Mouse (Mus musculus): ENCODE data around the gene Pomt1. TPM values are rescaled to one million over a fixed set of nuclear protein-coding genes. Genes with fewer than 3 reads are reported as not detected.

The Pomt1 gene
- polyA plus RNA-seq, 1 experiment from 2014 or later = 25.1 TPM

- no peak for ATAC-seq (ENCODE audit: insufficient number of reproducible peaks, low FRiP score, low TSS enrichment, low read depth)
- Histone ChIP-seq H3K9me3 (replicated peaks) (no peaks in the 10 kb centered on the region), H3K9ac (no peak overlapping the region), H3K27me3 (no peaks in the 10 kb centered on the region), H3K36me3 (peaks cover 85% of the 10 kb centered on the region), H3K4me1 (no peaks in the 10 kb centered on the region), H3K4me2 (replicated peaks) (no peak overlapping the region), H3K4me3 (replicated peaks) (no peak overlapping the region), H3K27ac (replicated peaks) (no peak overlapping the region)
- 88% methylated on average over 5 of the region's 5 CpGs for WGBS
These were observed 16.3 kb downstream of the Pomt1 start for GRCm38 (mm10) chr2:32252658-32253057.

- H3K4me3 ChIP-seq (replicated peaks) = no peak overlapping the region
- H3K4me2 ChIP-seq (replicated peaks) = no peak overlapping the region
- no peak overlapping the region for H3K27ac ChIP-seq (replicated peaks)
- peaks cover 85% of the 10 kb centered on the region for H3K36me3 ChIP-seq
- H3K27me3 ChIP-seq = no peaks in the 10 kb centered on the region
- H3K4me1 ChIP-seq = no peaks in the 10 kb centered on the region
- ATAC-seq (ENCODE audit: insufficient number of reproducible peaks, low FRiP score, low TSS enrichment, low read depth) = no peak
- H3K9me3 ChIP-seq (replicated peaks) = no peaks in the 10 kb centered on the region
- no peak overlapping the region for H3K9ac ChIP-seq
- 76% methylated on average over 1 of the region's 1 CpGs for WGBS
These were observed 17.0 kb downstream of the Pomt1 start for GRCm38 (mm10) chr2:32253352-32253751.

GRCm38 (mm10) chr2:32254563-32254962, 18.2 kb downstream of the Pomt1 start:
- peaks cover 78% of the 10 kb centered on the region for H3K36me3 ChIP-seq
- no peak for ATAC-seq (ENCODE audit: insufficient number of reproducible peaks, low FRiP score, low TSS enrichment, low read depth)

GRCm38 (mm10) chr2:32256273-32256672, 19.9 kb downstream of the Pomt1 start:
- no peak overlapping the region for H3K4me2 ChIP-seq (replicated peaks)
- H3K27ac ChIP-seq (replicated peaks) = no peak overlapping the region
- H3K27me3 ChIP-seq = no peaks in the 10 kb centered on the region
- peaks cover 15% of the 10 kb centered on the region for H3K4me1 ChIP-seq
- no peaks in the 10 kb centered on the region for H3K9me3 ChIP-seq (replicated peaks)
- H3K4me3 ChIP-seq (replicated peaks) = no peak overlapping the region
- no peak overlapping the region for H3K9ac ChIP-seq
- H3K36me3 ChIP-seq = peaks cover 66% of the 10 kb centered on the region
- no peak for ATAC-seq (ENCODE audit: insufficient number of reproducible peaks, low FRiP score, low TSS enrichment, low read depth)
- 91% methylated on average over 11 of the region's 11 CpGs for WGBS

More at GRCm38 (mm10) chr2:32254563-32254962, 18.2 kb downstream of the Pomt1 start:
- H3K9ac ChIP-seq = no peak overlapping the region
- H3K4me1 ChIP-seq = peaks cover 9% of the 10 kb centered on the region
- no peaks in the 10 kb centered on the region for H3K27me3 ChIP-seq
- H3K4me2 ChIP-seq (replicated peaks) = no peak overlapping the region
- H3K4me3 ChIP-seq (replicated peaks) = no peak overlapping the region
- H3K27ac ChIP-seq (replicated peaks) = no peak overlapping the region
- 89% methylated on average over 5 of the region's 5 CpGs for WGBS
- no peaks in the 10 kb centered on the region for H3K9me3 ChIP-seq (replicated peaks)

- Histone ChIP-seq H3K27ac (replicated peaks) (0 out of 2 replicates have a peak overlapping the region, but pooled peaks have one; percentile 65), H3K4me2 (replicated peaks) (peak overlapping the region; percentile 75), H3K4me3 (replicated peaks) (peak overlapping the region; percentile 90), H3K36me3 (peaks cover 39% of the 10 kb centered on the region), H3K27me3 (no peaks in the 10 kb centered on the region), H3K9ac (peak overlapping the region; percentile 83), H3K4me1 (peaks cover 15% of the 10 kb centered on the region), H3K9me3 (replicated peaks) (no peaks in the 10 kb centered on the region)
- whole genome bisulfite sequencing = 55% methylated on average over 6 of the region's 6 CpGs
- no peak for ATAC-seq (ENCODE audit: insufficient number of reproducible peaks, low FRiP score, low TSS enrichment, low read depth)
These were observed 22.6 kb downstream of the Pomt1 start for GRCm38 (mm10) chr2:32258887-32259533.

GRCm38 (mm10) chr2:32259657-32260417, 23.4 kb downstream of the Pomt1 start, which contains the start of gene Uck1:
Uck1 (minus strand) TSS chr2:32260159.
- peak; percentile 88 for ATAC-seq (ENCODE audit: insufficient number of reproducible peaks, low FRiP score, low TSS enrichment, low read depth)
- H3K4me3 ChIP-seq (replicated peaks) = peak within 1 kb of the TSS; percentile 90
- H3K27me3 ChIP-seq = no peaks in the 10 kb centered on the region
- H3K4me2 ChIP-seq (replicated peaks) = peak within 1 kb of the TSS; percentile 75
- H3K9me3 ChIP-seq (replicated peaks) = no peaks in the 10 kb centered on the region
- WGBS = 1% methylated on average over 59 of the region's 59 CpGs
- H3K36me3 ChIP-seq = peaks cover 31% of the 10 kb centered on the region
- H3K4me1 ChIP-seq = peaks cover 15% of the 10 kb centered on the region
- peak within 1 kb of the TSS; percentile 83 for H3K9ac ChIP-seq
- peak within 1 kb of the TSS; percentile 65 for H3K27ac ChIP-seq (replicated peaks)

- Histone ChIP-seq H3K9ac (no peak overlapping the region), H3K36me3 (peaks cover 30% of the 10 kb centered on the region), H3K4me1 (peaks cover 15% of the 10 kb centered on the region), H3K27me3 (no peaks in the 10 kb centered on the region), H3K9me3 (replicated peaks) (no peaks in the 10 kb centered on the region), H3K4me2 (replicated peaks) (peak overlapping the region; percentile 75; the same call in 1 of the 2 replicates), H3K4me3 (replicated peaks) (peak overlapping the region; percentile 90; the same call in 1 of the 2 replicates), H3K27ac (replicated peaks) (peak overlapping the region; percentile 11; the same call in 1 of the 2 replicates)
- ATAC-seq (ENCODE audit: insufficient number of reproducible peaks, low FRiP score, low TSS enrichment, low read depth) = no peak
- 33% methylated on average over 4 of the region's 4 CpGs for WGBS
These were observed 24.2 kb downstream of the Pomt1 start for GRCm38 (mm10) chr2:32260635-32261034.

- peaks cover 39% of the 10 kb centered on the region for H3K36me3 ChIP-seq
- no peak overlapping the region for H3K4me2 ChIP-seq (replicated peaks)
- ATAC-seq (ENCODE audit: insufficient number of reproducible peaks, low FRiP score, low TSS enrichment, low read depth) = no peak
- 75% methylated on average over 3 of the region's 3 CpGs for WGBS
- no peaks in the 10 kb centered on the region for H3K4me1 ChIP-seq
- no peak overlapping the region for H3K9ac ChIP-seq
- H3K27me3 ChIP-seq = no peaks in the 10 kb centered on the region
- no peak overlapping the region for H3K4me3 ChIP-seq (replicated peaks)
- H3K27ac ChIP-seq (replicated peaks) = no peak overlapping the region
- H3K9me3 ChIP-seq (replicated peaks) = no peaks in the 10 kb centered on the region
These were observed 39.4 kb downstream of the Pomt1 start for GRCm38 (mm10) chr2:32275823-32276222.

- no peaks in the 10 kb centered on the region for H3K27me3 ChIP-seq
- H3K27ac ChIP-seq (replicated peaks) = no peak overlapping the region
- no peak overlapping the region for H3K9ac ChIP-seq
- ATAC-seq (ENCODE audit: insufficient number of reproducible peaks, low FRiP score, low TSS enrichment, low read depth) = no peak
- H3K4me2 ChIP-seq (replicated peaks) = no peak overlapping the region
- 83% methylated on average over 2 of the region's 2 CpGs for WGBS
- no peak overlapping the region for H3K4me3 ChIP-seq (replicated peaks)
- H3K9me3 ChIP-seq (replicated peaks) = no peaks in the 10 kb centered on the region
- H3K36me3 ChIP-seq = peaks cover 83% of the 10 kb centered on the region
- peaks cover 11% of the 10 kb centered on the region for H3K4me1 ChIP-seq
These were observed 45.9 kb downstream of the Pomt1 start for GRCm38 (mm10) chr2:32282289-32282688.

GRCm38 (mm10) chr2:32282727-32283126, 46.3 kb downstream of the Pomt1 start:
- ATAC-seq (ENCODE audit: insufficient number of reproducible peaks, low FRiP score, low TSS enrichment, low read depth) = no peak
- peaks cover 11% of the 10 kb centered on the region for H3K4me1 ChIP-seq

GRCm38 (mm10) chr2:32283986-32284385, 47.6 kb downstream of the Pomt1 start:
- H3K4me2 ChIP-seq (replicated peaks) = no peak overlapping the region
- no peak overlapping the region for H3K4me3 ChIP-seq (replicated peaks)
- H3K27ac ChIP-seq (replicated peaks) = no peak overlapping the region
- H3K9me3 ChIP-seq (replicated peaks) = no peaks in the 10 kb centered on the region
- H3K36me3 ChIP-seq = peaks cover 66% of the 10 kb centered on the region
- no peak for ATAC-seq (ENCODE audit: insufficient number of reproducible peaks, low FRiP score, low TSS enrichment, low read depth)
- no peaks in the 10 kb centered on the region for H3K27me3 ChIP-seq
- WGBS = 83% methylated on average over 3 of the region's 3 CpGs
- no peak overlapping the region for H3K9ac ChIP-seq
- peaks cover 12% of the 10 kb centered on the region for H3K4me1 ChIP-seq

More at GRCm38 (mm10) chr2:32282727-32283126, 46.3 kb downstream of the Pomt1 start:
- H3K4me2 ChIP-seq (replicated peaks) = no peak overlapping the region
- H3K9me3 ChIP-seq (replicated peaks) = no peaks in the 10 kb centered on the region
- no peak overlapping the region for H3K27ac ChIP-seq (replicated peaks)
- H3K36me3 ChIP-seq = peaks cover 79% of the 10 kb centered on the region
- H3K27me3 ChIP-seq = no peaks in the 10 kb centered on the region
- H3K9ac ChIP-seq = no peak overlapping the region
- H3K4me3 ChIP-seq (replicated peaks) = no peak overlapping the region
- WGBS = 88% methylated on average over 1 of the region's 1 CpGs

All from embryonic facial prominence, embryonic 15.5 days (tissue).